Mouse (Mus musculus): ENCODE measurements at regions not wholly inside any gene's neighbourhood (a gene's known extent, or its start where the extent isn't known, plus 50 kb on each side); places are given as distances from the start of the nearest gene placed in this dataset.

GRCm38 (mm10) chr15:36660986-36661385 lies 346.6 kb downstream of the Zfp706 start:
- H3K27ac ChIP-seq (replicated peaks), result no peak overlapping the region
- ATAC-seq (replicated peaks), result no peak
- H3K4me1 ChIP-seq, result no peaks in the 10 kb centered on the region
- H3K4me3 ChIP-seq, result no peak overlapping the region
- no peaks in the 10 kb centered on the region for H3K9me3 ChIP-seq
- 86% methylated on average over 7 of the region's 7 CpGs for WGBS
- no peaks in the 10 kb centered on the region for H3K27me3 ChIP-seq
- no peak overlapping the region for H3K4me2 ChIP-seq (replicated peaks)
- H3K36me3 ChIP-seq, result no peaks in the 10 kb centered on the region
- no peak overlapping the region for H3K9ac ChIP-seq (replicated peaks)

All from forebrain, embryonic 15.5 days (tissue).